Mouse (Mus musculus) thymus, postnatal 25 days (tissue): Measurements from ENCODE around the gene Hist1h2ag.
A peak's percentile ranks its signal among the peaks of the same experiment; 100 is the strongest.
"Not testable (repeated sequence)": the region's sequence is repeated elsewhere in the genome, so short reads cannot be mapped to it uniquely, and the experiment has no call there.

ENCODE experiments used
- DNase-seq: peaks from one replicate; pipeline ENCODE4 v3.0.0; 2022

Hist1h2ag gene

DNA sequence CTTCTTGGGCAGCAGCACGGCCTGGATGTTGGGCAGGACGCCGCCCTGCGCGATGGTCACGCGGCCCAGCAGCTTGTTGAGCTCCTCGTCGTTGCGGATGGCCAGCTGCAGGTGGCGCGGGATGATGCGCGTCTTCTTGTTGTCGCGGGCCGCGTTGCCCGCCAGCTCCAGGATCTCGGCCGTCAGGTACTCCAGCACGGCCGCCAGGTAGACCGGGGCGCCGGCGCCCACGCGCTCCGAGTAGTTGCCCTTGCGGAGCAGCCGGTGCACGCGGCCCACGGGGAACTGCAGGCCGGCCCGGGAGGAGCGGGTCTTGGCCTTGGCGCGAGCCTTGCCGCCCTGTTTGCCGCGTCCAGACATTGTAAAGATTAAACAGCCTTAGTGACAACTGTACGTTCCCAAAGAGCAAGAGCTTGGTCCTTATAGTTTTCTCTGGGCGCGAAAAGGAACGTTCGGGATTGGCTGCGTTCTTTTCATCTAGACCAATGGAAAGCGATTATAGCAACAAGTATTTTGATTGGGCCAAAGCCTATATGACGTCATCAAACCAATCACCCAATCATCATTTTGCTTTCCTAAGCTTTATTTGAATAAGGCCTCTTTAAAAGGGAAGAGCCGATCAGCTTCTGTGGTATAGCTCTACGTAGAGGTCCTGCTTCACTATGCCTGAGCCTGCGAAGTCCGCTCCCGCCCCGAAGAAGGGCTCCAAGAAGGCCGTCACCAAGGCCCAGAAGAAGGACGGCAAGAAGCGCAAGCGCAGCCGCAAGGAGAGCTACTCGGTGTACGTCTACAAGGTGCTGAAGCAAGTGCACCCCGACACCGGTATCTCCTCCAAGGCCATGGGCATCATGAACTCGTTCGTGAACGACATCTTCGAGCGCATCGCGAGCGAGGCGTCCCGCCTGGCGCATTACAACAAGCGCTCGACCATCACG, at the start of gene Hist1h2ag, which contains the start of gene Hist1h2bj:
Hist1h2ag (minus strand) TSS at position 377 of the 935 bp plus-strand sequence.
Hist1h2bj (plus strand) TSS at position 647 of the 935 bp plus-strand sequence.
- DNase-seq: peak; percentile 88

GRCm38 (mm10) chr13:22084140-22084539, 41.4 kb upstream of the Hist1h2ag start, which contains the start of gene Vmn1r188:
Gene Vmn1r188 (plus strand): TSS chr13:22084440.
- not testable (repeated sequence) for DNase-seq

- no peak for DNase-seq
Measured at GRCm38 (mm10) chr13:22063468-22063867, 20.7 kb upstream of the Hist1h2ag start.

GRCm38 (mm10) chr13:22061422-22061821, 18.7 kb upstream of the Hist1h2ag start:
- DNase-seq: no peak

- DNase-seq: no peak
Measured at GRCm38 (mm10) chr13:22053754-22054153, 11.0 kb upstream of the Hist1h2ag start.

DNA sequence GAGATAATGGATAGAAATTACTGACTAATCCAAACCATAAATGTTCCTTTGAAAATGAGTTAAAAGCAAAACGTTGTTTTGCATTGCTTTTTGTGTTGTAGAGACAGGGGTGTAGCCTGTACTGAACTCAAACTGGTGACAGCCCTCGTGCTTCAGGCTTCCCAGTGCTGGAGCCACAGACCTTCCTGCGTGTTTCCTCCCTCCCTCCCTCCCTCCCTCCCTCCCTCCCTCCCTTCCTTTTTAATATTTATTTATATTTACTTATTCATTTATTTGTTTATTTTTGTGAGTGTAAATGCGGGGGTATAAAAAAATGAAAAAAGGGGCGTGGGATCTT, 8.7 kb upstream of the Hist1h2ag start:
- DNase-seq: no peak

DNA sequence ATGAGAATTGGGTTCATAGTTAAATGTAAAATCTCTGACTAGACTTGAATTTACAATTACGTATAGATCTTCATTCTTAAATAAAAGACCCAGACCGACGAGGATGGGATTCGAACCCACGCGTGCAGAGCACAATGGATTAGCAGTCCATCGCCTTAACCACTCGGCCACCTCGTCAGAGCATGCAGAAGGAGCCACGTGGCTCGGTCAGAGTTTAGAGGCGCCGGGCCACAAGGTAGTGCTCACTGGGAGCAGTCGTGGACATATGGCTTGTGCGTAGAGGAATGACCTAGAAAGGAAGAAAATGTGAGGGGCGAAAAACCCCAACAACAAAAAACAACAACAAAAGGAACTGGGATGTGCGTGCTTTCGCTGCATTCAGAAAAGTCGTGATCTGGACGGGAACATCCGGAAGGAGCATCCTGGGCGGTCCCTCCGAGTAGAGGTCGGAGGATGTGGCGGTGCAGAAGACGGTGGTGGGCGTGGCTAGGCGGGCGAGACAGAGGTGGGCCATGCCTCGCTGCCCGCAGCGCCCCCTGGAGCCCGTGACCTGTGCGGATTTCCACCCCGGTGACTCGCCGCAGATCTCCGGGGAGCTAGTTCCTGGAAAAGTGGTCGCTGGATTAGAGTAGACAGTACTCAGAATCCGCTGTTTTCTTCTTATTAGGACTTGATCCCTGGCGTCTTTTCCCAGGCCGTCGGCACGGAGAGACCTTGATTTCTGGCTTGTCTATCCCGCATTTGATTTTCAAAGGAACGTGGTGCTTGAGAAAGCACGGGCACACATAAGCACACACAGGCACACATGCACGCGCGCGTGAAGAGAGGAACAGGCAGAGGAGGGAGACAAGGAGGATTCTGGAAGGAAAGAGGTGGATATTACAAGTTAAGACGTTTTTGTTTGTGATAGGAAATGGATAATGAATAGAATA, 8.1 kb upstream of the Hist1h2ag start:
- DNase-seq: peak; percentile 95

GRCm38 (mm10) chr13:22049737-22050440, 7.1 kb upstream of the Hist1h2ag start:
- peak; percentile 64 for DNase-seq

DNA sequence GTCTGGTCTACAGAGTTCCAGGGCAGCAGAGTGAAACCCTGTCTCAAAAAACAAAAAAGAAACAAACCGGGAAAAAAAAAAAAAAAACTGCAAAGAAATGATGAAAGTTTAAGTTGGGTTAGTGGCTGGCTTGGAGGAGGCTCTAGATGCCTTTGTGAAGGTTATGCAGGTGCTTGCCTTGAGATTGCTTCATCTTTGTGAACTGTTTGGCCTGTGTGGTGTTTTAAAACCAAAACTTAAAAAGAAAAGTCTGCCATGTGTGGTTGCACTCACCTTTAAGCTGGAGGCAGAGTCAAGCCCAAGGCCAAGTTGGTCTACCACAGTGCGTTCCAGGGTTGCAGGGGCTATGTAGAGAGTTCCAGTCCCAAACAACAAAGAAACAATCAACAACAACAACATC, 6.3 kb upstream of the Hist1h2ag start:
- DNase-seq: no peak

- no peak for DNase-seq
Measured at GRCm38 (mm10) chr13:22045311-22045710, 2.6 kb upstream of the Hist1h2ag start.

- no peak for DNase-seq
Measured at GRCm38 (mm10) chr13:22044432-22045155, 1.9 kb upstream of the Hist1h2ag start.

GRCm38 (mm10) chr13:22043503-22044431, 1.0 kb upstream of the Hist1h2ag start:
- DNase-seq: no peak

DNA sequence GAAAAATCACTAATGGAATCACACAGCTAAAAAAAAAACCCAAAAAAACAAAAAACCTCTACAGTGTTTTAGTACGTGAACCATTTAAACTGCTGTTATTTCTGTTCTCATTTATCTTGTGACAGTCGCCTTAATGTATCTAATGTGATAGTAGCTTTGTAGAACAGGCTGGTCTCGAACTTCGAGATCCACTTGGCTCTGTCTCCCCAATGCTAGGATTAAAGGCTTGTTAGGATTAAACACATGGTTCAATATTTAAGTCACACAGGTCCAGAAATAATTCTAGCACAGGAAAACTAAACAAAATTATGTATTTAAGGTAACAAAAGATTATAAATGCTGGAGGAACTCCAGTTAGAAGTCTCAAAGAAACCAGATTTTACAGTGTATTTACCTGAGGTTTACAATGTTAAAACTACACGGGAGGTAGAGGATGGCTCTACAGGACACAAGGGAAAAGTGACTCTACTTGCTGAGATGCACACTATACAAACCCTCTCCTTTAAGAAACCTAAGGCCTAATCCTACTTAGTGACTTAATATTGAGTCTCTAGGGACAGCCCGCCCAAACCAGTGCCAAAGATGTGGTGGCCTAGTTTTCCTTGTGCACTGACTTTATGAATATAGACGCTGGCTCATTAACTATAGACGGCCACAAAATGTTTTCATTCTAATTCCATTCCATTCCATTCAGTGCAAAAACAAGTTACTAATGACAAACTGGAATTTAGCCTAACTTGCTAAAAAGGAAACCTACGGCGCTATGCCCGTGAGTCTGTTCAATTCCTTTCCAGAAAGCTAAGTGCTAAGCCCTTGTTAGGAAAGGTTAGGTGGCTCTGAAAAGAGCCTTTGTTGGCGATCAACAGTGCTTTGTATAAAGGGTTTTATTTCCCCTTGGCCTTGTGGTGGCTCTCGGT, 835 bp downstream of the Hist1h2ag start:
- DNase-seq: no peak

DNA sequence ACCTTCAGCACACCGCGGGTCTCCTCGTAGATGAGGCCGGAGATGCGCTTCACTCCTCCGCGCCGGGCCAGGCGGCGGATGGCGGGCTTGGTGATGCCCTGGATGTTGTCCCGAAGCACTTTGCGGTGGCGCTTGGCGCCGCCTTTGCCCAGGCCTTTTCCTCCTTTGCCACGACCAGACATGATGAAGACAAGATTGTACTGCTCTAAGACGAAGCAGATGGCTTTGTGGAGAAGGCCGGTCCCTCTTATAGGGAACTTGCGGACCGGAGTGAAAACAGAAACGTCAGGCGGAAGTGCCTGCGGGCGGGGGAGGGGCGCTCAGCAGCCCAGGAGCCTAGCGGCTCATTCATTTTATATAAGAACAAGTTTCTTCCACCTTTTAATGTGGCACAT, 1.6 kb downstream of the Hist1h2ag start, which contains the start of gene Hist1h4i:
Hist1h4i (minus strand) TSS at position 221 of the 395 bp plus-strand sequence.
- DNase-seq: peak; percentile 99

GRCm38 (mm10) chr13:22040464-22041141, 2.1 kb downstream of the Hist1h2ag start:
- no peak for DNase-seq

DNA sequence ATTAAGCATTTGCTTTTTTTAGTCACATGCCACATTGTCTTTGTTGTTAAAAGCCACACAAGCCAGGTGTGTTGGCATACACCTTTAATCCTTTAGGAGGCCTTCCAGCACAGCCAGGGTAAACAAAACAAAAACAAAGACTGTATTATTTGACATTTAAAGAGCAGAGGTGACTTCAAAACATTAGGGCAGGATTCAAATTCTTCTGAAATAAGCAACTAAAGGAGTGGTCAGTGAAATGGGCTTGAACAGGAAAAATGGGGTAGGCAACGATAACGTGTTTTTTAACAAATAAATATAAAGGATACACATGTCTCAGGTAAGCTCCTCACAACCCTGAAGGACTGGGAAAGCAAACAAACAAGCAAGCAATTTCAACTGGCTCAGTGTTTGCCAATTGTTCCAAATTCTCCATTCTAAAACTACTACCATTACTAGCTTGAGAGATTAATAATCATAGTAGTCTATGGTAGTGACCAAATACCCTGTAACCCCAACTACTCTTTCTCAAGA, 2.7 kb downstream of the Hist1h2ag start:
- DNase-seq: no peak

DNA sequence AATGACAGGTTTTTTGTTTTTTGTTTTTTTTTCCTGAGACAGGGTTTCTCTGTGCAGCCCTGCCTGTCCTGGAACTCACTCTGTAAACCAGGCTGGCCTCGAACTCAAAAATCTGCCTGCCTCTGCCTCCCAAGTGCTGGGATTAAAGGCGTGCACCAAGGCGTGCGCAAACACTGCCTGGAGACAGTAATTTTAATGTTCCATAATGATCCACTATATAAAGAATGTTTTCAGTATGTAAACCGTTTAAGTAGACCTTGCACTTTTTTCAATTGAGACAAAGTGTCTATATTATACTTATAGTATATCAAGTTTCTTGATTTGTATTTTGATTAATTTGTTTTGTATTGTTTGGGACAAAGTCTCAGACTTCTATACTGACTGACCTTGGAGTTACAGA, 3.4 kb downstream of the Hist1h2ag start:
- DNase-seq: no peak

GRCm38 (mm10) chr13:22037415-22037814, 5.3 kb downstream of the Hist1h2ag start:
- no peak for DNase-seq

DNA sequence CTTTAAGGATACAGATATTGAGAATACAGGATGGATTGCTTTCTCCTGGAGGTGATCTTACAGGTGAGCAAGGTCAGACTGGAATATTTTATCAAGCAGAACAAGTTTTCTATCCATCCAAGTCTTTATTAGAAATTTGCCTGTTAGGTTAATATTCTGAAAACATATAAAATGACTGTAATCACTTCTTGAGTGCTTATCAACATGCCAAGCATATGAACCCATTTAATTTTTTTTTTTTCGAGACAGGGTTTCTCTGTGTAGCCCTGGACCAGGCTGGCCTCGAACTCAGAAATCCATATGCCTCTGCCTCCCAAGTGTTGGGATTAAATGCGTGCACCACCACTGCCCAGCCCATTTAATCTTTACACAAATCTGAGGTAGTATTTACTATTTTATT, 5.8 kb downstream of the Hist1h2ag start:
- DNase-seq: no peak
